Mouse (Mus musculus) hindbrain, postnatal 0 days (tissue): ENCODE data around the gene Blvra. TPM values are rescaled to one million over a fixed set of nuclear protein-coding genes. Genes with fewer than 3 reads are reported as not detected.
A peak's percentile ranks its signal among the peaks of the same experiment; 100 is the strongest.
"Not testable (repeated sequence)": the region's sequence is repeated elsewhere in the genome, so short reads cannot be mapped to it uniquely, and the experiment has no call there.

Experiments used
- ATAC-seq: fragments of 200-750 bp; cut with Nextera tagmentation; 2 replicates; pipeline ENCODE4 v1.8.0; 2017; ENCODE audit warnings: mild to moderate bottlenecking, moderate TSS enrichment, moderate library complexity
- DNase-seq: peaks from one replicate; pipeline ENCODE4 v3.0.0-alpha.2; 2015; ENCODE audit warnings: low spot score
- H3K27ac ChIP-seq: fragments of 300-500 bp; sonication (generic); 2 replicates; pipeline ENCODE4 v1.5.1; 2014; ENCODE audit warnings: mild to moderate bottlenecking
- H3K27me3 ChIP-seq: fragments of 300-500 bp; sonication (generic); 2 replicates; pipeline ENCODE4 v1.6.1; 2014; ENCODE audit warnings: low read length, mixed read lengths; ENCODE audit not compliant: insufficient read depth
- H3K36me3 ChIP-seq: fragments of 300-500 bp; sonication (generic); 2 replicates; pipeline ENCODE4 v1.6.1; 2014; ENCODE audit warnings: low read length, mixed read lengths; ENCODE audit not compliant: insufficient read depth
- H3K4me1 ChIP-seq: fragments of 300-500 bp; sonication (generic); 2 replicates; pipeline ENCODE4 v1.6.1; 2014; ENCODE audit warnings: antibody characterized with exemption, low read length, mixed read lengths; ENCODE audit not compliant: insufficient read depth
- H3K4me2 ChIP-seq: fragments of 300-500 bp; sonication (generic); 2 replicates; pipeline ENCODE4 v1.6.1; 2014; ENCODE audit warnings: low read depth, mild to moderate bottlenecking, low read length, moderate library complexity, mixed read lengths
- H3K4me3 ChIP-seq: fragments of 300-500 bp; sonication (generic); 2 replicates; pipeline ENCODE4 v1.5.1; 2014; ENCODE audit warnings: low read length
- H3K9ac ChIP-seq: fragments of 300-500 bp; sonication (generic); replicated peaks from 2 replicates; pipeline ENCODE4 v1.6.1; 2014; ENCODE audit warnings: mild to moderate bottlenecking, low read length, moderate library complexity, mixed read lengths
- H3K9me3 ChIP-seq: fragments of 300-500 bp; sonication (generic); 2 replicates; pipeline ENCODE4 v1.6.1; 2016; ENCODE audit warnings: low read length, mixed read lengths
- CTCF ChIP-seq: IDR thresholded peaks from 2 replicates; pipeline ENCODE4 v1.5.1; 2016; ENCODE audit warnings: antibody characterized with exemption, control low read depth, low read depth
- WGBS: fragments of 180-500 bp; shearing (Covaris S2); extraction: QIAGEN DNeasy Blood & Tissue Kit; methylation state at CpG from one replicate; pipeline ENCODE4 v1.1.7; 2014; 5-methylcytosine and 5-hydroxymethylcytosine counted together
- polyA plus RNA-seq: library from polyadenylated mRNA; unstranded; fragments of >200 nt; fragmentation: Nextera tagmentation; extraction: Ambion mirVana; gene quantifications from 2 replicates; pipeline ENCODE4 v1.2.1, GENCODE M21; 2015
- total RNA-seq: library from RNA; depleted of rRNA; stranded (reverse); fragments of >200 nt; gene quantifications from 2 replicates; pipeline ENCODE4 v1.2.3, GENCODE M21; 2014

Gene Blvra
- total and polyA plus RNA-seq, 2 experiments from 2014 or later = 9.3 to 26.5 TPM

GRCm38 (mm10) chr2:127135255-127135654, 64.8 kb downstream of the Blvra start:
- not testable (repeated sequence) for H3K4me1 ChIP-seq, H3K27me3 ChIP-seq, H3K36me3 ChIP-seq, H3K27ac ChIP-seq, H3K9ac ChIP-seq, H3K4me3 ChIP-seq, DNase-seq, H3K4me2 ChIP-seq, H3K9me3 ChIP-seq, ATAC-seq
- WGBS = 39% methylated on average over 2 of the region's 3 CpGs
- TF ChIP-seq CTCF = peak; percentile 35

DNA sequence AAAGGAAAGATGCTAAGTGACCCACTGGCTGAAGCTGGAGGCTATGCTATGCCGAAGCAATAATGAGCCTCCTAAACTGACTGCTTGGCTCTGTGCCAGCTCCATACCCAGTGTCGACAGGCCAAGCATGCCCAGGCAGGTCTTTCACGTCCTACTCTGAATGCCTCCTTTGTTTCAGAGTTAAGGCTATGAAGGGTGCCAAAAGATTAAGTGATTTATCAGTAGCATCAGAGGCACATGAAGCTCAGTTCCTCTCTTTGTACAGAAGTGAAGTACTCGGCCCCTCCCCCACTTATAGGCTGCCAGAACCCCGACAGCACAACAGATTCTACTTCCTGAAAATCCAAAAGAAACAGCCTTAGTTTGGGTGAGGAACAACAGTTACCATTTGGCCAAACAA, 66.5 kb downstream of the Blvra start:
- no peak overlapping the region for H3K27ac ChIP-seq
- peak; percentile 55 for DNase-seq
- no peaks in the 10 kb centered on the region for H3K9me3 ChIP-seq
- H3K36me3 ChIP-seq = no peaks in the 10 kb centered on the region
- H3K4me3 ChIP-seq = no peak overlapping the region
- WGBS = 9% methylated on average over 5 of the region's 5 CpGs
- no peak overlapping the region for H3K9ac ChIP-seq
- TF ChIP-seq CTCF = no peak
- H3K4me2 ChIP-seq = 0 out of 2 replicates have a peak overlapping the region, but pooled peaks have one; percentile 5
- H3K27me3 ChIP-seq = no peaks in the 10 kb centered on the region
- no peak for ATAC-seq
- peaks cover 5% of the 10 kb centered on the region; the same call in 1 of the 2 replicates for H3K4me1 ChIP-seq

- Histone ChIP-seq H3K9me3 (no peaks in the 10 kb centered on the region), H3K4me2 (no peak overlapping the region), H3K36me3 (no peaks in the 10 kb centered on the region), H3K9ac (no peak overlapping the region), H3K4me3 (no peak overlapping the region), H3K27ac (no peak overlapping the region), H3K4me1 (peaks cover 5% of the 10 kb centered on the region; the same call in 1 of the 2 replicates), H3K27me3 (no peaks in the 10 kb centered on the region)
- DNase-seq (no peak), ATAC-seq (no peak)
- 78% methylated on average over 10 of the region's 10 CpGs for WGBS
- no peak for TF ChIP-seq CTCF
These were observed 67.5 kb downstream of the Blvra start for GRCm38 (mm10) chr2:127137838-127138420.

DNA sequence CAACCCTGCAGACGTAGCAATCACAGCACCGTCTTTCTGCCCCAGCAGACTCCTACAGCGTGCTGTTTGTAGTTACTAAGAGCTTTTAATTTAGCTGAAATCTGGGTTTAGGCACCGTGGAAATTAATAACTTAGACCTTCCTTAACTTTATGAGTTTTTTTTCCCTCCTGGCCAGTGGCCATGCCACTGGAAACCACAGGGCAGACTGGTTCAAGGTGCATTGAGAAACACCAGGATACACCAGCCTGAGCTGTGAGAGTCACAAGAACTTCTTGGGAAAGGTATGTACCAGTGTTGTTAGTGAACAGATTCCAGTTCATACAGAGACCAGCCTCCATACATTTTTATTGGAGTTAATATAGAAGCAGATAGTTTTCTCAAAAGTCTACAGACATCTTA, 68.0 kb downstream of the Blvra start:
- TF ChIP-seq CTCF = no peak
- no peak overlapping the region for H3K27ac ChIP-seq
- no peaks in the 10 kb centered on the region for H3K27me3 ChIP-seq
- DNase-seq (no peak), ATAC-seq (no peak)
- no peaks in the 10 kb centered on the region for H3K9me3 ChIP-seq
- H3K4me1 ChIP-seq = peaks cover 5% of the 10 kb centered on the region; the same call in 1 of the 2 replicates
- H3K4me2 ChIP-seq = no peak overlapping the region
- 79% methylated on average over 4 of the region's 4 CpGs for WGBS
- no peak overlapping the region for H3K4me3 ChIP-seq
- H3K9ac ChIP-seq = no peak overlapping the region
- H3K36me3 ChIP-seq = no peaks in the 10 kb centered on the region

DNA sequence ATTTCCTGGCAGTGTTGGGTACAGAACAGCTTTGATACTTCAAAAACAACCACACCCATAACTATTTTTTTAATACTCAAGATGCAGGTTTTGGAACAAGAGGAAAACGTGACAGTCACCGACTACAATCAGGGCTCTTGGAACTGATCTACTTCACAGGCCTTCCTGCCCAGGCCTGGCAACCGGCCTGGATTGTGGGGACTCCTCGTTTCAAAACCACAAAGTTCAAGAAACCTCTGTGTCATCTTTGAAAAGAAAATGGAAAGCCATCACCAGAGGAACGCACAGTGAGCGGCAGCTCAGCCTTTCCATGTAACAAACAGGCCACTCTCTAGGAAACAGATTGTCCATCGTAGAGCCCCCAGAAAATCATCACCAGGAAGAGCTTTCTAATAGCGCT, 68.6 kb downstream of the Blvra start:
- WGBS = 89% methylated on average over 8 of the region's 8 CpGs
- no peak overlapping the region for H3K4me3 ChIP-seq
- no peaks in the 10 kb centered on the region for H3K9me3 ChIP-seq

GRCm38 (mm10) chr2:127139605-127140004, 69.1 kb downstream of the Blvra start:
- peak; percentile 17; the same call in 1 of the 2 replicates for TF ChIP-seq CTCF
- ATAC-seq (no peak), DNase-seq (no peak)
- Histone ChIP-seq H3K27ac (no peak overlapping the region), H3K9me3 (no peaks in the 10 kb centered on the region), H3K4me3 (no peak overlapping the region), H3K36me3 (no peaks in the 10 kb centered on the region), H3K9ac (no peak overlapping the region), H3K27me3 (no peaks in the 10 kb centered on the region), H3K4me2 (no peak overlapping the region), H3K4me1 (peaks cover 8% of the 10 kb centered on the region; the same call in 1 of the 2 replicates)
- 97% methylated on average over 1 of the region's 1 CpGs for WGBS

More for the DNA sequence above, 68.6 kb downstream of the Blvra start:
- TF ChIP-seq CTCF = no peak
- H3K36me3 ChIP-seq = no peaks in the 10 kb centered on the region
- no peak overlapping the region for H3K4me2 ChIP-seq
- H3K9ac ChIP-seq = no peak overlapping the region
- no peak overlapping the region for H3K27ac ChIP-seq
- no peak for DNase-seq
- peaks cover 8% of the 10 kb centered on the region; the same call in 1 of the 2 replicates for H3K4me1 ChIP-seq
- no peak for ATAC-seq
- no peaks in the 10 kb centered on the region for H3K27me3 ChIP-seq

GRCm38 (mm10) chr2:127140011-127140410, 69.5 kb downstream of the Blvra start:
- no peak overlapping the region for H3K4me2 ChIP-seq
- H3K9ac ChIP-seq = no peak overlapping the region
- WGBS = 97% methylated on average over 7 of the region's 7 CpGs
- no peaks in the 10 kb centered on the region for H3K9me3 ChIP-seq
- peaks cover 8% of the 10 kb centered on the region; the same call in 1 of the 2 replicates for H3K4me1 ChIP-seq
- no peak for DNase-seq
- ATAC-seq = no peak
- no peaks in the 10 kb centered on the region for H3K36me3 ChIP-seq
- no peaks in the 10 kb centered on the region for H3K27me3 ChIP-seq
- H3K27ac ChIP-seq = no peak overlapping the region
- no peak for TF ChIP-seq CTCF
- no peak overlapping the region for H3K4me3 ChIP-seq
